Mouse (Mus musculus): ENCODE measurements around the gene Cdk9. TPM values are rescaled to one million over a fixed set of nuclear protein-coding genes. Genes with fewer than 3 reads are reported as not detected.

The Cdk9 gene
- polyA plus RNA-seq, 1 experiment from 2014 or later, result 86.0 TPM

DNA sequence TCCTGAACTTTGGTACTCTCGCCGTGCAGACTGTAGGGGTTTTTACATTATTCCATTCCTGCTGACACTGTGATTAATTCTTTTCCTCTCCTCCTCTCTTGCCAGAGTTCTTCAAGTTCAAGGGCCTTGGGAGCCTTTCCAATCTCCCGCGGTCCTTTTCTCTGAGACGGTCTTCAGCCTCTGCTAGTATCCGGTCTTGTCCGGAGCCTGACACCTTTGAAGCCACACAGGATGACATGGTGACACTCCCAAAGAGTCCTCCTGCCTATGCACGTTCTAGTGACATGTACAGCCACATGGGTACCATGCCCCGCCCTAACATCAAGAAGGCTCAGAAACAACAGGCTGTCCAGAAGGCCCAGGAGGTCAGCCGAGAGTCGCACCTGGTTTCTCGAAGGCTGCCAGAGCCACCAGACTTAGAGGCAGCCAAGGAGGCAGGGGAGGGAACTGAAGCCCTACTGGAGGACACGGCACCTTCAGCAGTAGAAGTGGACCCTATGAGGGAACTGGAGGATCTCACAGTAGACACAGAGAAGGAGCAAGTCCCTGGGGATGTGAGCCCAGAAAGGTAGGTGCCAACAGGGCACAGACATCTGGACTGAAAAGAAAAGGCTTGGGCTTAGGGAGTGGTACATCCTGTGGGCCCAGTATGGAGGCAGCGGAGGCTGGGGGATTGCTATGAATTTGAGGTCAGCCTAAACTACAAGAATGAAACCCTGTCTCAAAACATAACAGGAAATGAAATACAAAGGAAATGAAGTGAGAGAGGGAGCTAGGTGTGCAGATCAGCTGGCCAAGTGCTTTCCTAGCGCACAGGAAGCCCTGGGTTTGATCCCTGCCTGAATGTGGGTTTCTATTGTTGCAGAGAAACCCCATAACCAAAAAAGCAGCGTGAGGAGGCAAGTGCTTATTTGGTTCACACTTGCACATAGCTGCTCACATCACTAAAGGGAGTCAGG lies 12.2 kb upstream of the Cdk9 start:
- Histone ChIP-seq H3K27ac (ENCODE audit: low read length) (no peak overlapping the region; the same call in 1 of the 2 replicates), H3K4me3 (ENCODE audit: low read length) (no peak overlapping the region), H3K9ac (ENCODE audit: low read depth, low read length) (peak overlapping the region; percentile 8; the same call in 1 of the 2 replicates), H3K4me2 (ENCODE audit: low read depth, low read length) (no peak overlapping the region), H3K9me3 (ENCODE audit: control insufficient read depth, low read length) (no peaks in the 10 kb centered on the region), H3K36me3 (ENCODE audit: control insufficient read depth, insufficient read depth, low read length) (no peaks in the 10 kb centered on the region), H3K4me1 (ENCODE audit: control insufficient read depth, insufficient read depth, low read length) (peaks cover 30% of the 10 kb centered on the region), H3K27me3 (replicated peaks; ENCODE audit: control insufficient read depth, insufficient read depth, low read length) (no peaks in the 10 kb centered on the region)
- no peak for ATAC-seq
- WGBS, result 69% methylated on average over 16 of the region's 16 CpGs

DNA sequence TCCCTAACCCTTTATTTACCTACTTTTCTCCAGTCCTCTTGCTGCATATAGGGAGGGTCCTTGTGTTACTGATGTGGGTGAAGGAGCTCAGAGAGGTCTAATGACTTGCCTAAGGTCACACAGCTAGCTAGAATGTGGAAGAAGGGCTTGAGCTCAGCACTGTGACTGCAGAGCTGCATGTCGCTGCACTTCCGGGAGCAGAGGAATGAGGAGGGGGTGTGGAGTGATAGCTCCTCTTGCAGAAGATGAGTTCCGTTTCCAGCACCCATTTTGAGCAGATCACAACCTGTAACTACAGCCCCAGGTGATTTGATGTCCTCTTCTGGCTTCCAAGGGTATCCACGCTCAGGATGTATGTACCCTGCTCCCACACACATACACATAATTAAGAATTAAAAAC lies 11.3 kb upstream of the Cdk9 start:
- H3K4me2 ChIP-seq (ENCODE audit: low read depth, low read length), result no peak overlapping the region
- ATAC-seq, result no peak
- H3K36me3 ChIP-seq (ENCODE audit: control insufficient read depth, insufficient read depth, low read length), result no peaks in the 10 kb centered on the region
- no peak overlapping the region for H3K4me3 ChIP-seq (ENCODE audit: low read length)
- H3K27me3 ChIP-seq (replicated peaks; ENCODE audit: control insufficient read depth, insufficient read depth, low read length), result no peaks in the 10 kb centered on the region
- H3K27ac ChIP-seq (ENCODE audit: low read length), result no peak overlapping the region
- H3K4me1 ChIP-seq (ENCODE audit: control insufficient read depth, insufficient read depth, low read length), result peaks cover 25% of the 10 kb centered on the region
- H3K9ac ChIP-seq (ENCODE audit: low read depth, low read length), result no peak overlapping the region
- WGBS, result 84% methylated on average over 4 of the region's 4 CpGs
- H3K9me3 ChIP-seq (ENCODE audit: control insufficient read depth, low read length), result no peaks in the 10 kb centered on the region

DNA sequence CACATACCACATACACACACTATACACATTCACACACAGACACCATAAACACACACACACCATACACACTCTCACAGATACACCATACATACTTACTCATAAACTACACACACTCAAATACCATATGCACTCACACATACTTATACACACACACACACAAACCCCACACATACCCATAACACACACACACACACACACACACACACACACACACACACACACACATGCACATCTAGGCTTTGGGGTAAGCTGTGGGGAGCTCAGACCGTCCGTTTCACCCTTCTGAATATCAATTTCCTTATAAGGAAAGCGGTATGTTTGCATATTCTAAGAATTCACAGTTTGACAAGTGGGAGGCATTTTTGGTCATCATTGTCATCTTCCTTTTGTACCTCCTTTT lies 9.7 kb upstream of the Cdk9 start:
- Histone ChIP-seq H3K4me2 (ENCODE audit: low read depth, low read length) (peak overlapping the region; percentile 36; the same call in 1 of the 2 replicates), H3K4me3 (ENCODE audit: low read length) (no peak overlapping the region), H3K36me3 (ENCODE audit: control insufficient read depth, insufficient read depth, low read length) (no peaks in the 10 kb centered on the region), H3K9me3 (ENCODE audit: control insufficient read depth, low read length) (no peaks in the 10 kb centered on the region), H3K27ac (ENCODE audit: low read length) (no peak overlapping the region), H3K27me3 (replicated peaks; ENCODE audit: control insufficient read depth, insufficient read depth, low read length) (no peaks in the 10 kb centered on the region), H3K9ac (ENCODE audit: low read depth, low read length) (no peak overlapping the region), H3K4me1 (ENCODE audit: control insufficient read depth, insufficient read depth, low read length) (peaks cover 18% of the 10 kb centered on the region)
- ATAC-seq, result no peak
- WGBS, result 65% methylated on average over 3 of the region's 3 CpGs

DNA sequence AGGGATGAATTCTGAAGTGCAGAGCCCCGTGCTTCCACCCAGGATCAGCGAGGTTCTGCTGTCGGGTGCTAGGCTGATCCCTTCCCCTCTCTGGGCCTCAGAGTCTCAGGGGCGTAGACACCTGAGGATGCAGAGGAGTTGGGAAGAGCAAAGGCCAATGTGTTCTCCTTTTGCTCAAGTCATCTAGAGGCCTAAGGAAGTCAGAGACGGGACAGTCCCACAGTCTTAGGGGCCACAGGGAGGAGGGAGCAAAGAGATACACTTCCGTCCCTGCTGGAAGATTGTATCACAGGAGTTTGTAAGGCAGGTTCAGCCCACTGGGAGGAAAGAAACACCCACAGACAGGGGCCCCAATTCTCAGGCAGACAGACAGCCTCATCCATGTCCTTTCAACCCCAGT lies 9.2 kb upstream of the Cdk9 start:
- Histone ChIP-seq H3K4me2 (ENCODE audit: low read depth, low read length) (peak overlapping the region; percentile 36), H3K4me3 (ENCODE audit: low read length) (peak overlapping the region; percentile 15; the same call in 1 of the 2 replicates), H3K27me3 (replicated peaks; ENCODE audit: control insufficient read depth, insufficient read depth, low read length) (no peaks in the 10 kb centered on the region), H3K4me1 (ENCODE audit: control insufficient read depth, insufficient read depth, low read length) (peaks cover 18% of the 10 kb centered on the region), H3K9me3 (ENCODE audit: control insufficient read depth, low read length) (no peaks in the 10 kb centered on the region), H3K27ac (ENCODE audit: low read length) (no peak overlapping the region), H3K36me3 (ENCODE audit: control insufficient read depth, insufficient read depth, low read length) (no peaks in the 10 kb centered on the region), H3K9ac (ENCODE audit: low read depth, low read length) (peak overlapping the region; percentile 56; the same call in 1 of the 2 replicates)
- WGBS, result 45% methylated on average over 6 of the region's 6 CpGs
- ATAC-seq, result peak; percentile 34; the same call in 1 of the 2 replicates

DNA sequence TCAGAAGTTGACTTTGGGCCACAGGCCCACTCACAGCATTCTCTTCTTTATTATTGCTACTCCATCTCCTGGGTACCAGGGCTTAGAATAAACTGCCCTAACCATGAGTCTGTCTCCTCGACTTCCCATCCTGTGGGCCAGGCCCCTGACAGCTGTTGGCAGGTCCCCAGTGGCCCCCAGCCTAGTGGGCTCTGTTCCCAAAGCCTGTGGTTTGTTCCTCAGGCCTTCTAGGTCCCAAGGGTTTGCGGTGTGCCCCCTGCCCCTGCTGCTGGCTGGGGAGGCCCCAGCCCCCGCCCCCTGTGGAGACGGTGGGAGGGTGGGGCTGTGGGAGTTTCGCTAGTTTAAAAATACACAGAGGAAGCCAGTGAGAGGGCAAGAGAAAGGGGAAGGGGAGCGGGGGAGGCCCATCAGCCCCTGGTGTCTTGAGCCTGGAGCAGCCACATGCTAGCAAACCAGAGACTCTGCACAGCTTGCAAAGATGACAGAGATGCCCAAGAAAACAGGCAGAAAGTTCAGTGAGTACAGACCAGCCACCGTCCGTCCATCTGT lies 7.9 kb upstream of the Cdk9 start, which contains the start of gene Sh2d3c:
TSS of gene Sh2d3c (plus strand) at position 375 of the 549 bp plus-strand sequence.
- peak within 1 kb of the TSS; percentile 15 for H3K4me3 ChIP-seq (ENCODE audit: low read length)
- H3K9ac ChIP-seq (ENCODE audit: low read depth, low read length), result peak within 1 kb of the TSS; percentile 56; the same call in 1 of the 2 replicates
- peaks cover 18% of the 10 kb centered on the region for H3K4me1 ChIP-seq (ENCODE audit: control insufficient read depth, insufficient read depth, low read length)
- WGBS, result 33% methylated on average over 8 of the region's 8 CpGs
- ATAC-seq, result peak; percentile 22; the same call in 1 of the 2 replicates
- H3K36me3 ChIP-seq (ENCODE audit: control insufficient read depth, insufficient read depth, low read length), result no peaks in the 10 kb centered on the region
- H3K27me3 ChIP-seq (replicated peaks; ENCODE audit: control insufficient read depth, insufficient read depth, low read length), result no peaks in the 10 kb centered on the region
- peak within 1 kb of the TSS; percentile 36 for H3K4me2 ChIP-seq (ENCODE audit: low read depth, low read length)
- peak within 1 kb of the TSS; percentile 24; the same call in 1 of the 2 replicates for H3K27ac ChIP-seq (ENCODE audit: low read length)
- H3K9me3 ChIP-seq (ENCODE audit: control insufficient read depth, low read length), result no peaks in the 10 kb centered on the region

DNA sequence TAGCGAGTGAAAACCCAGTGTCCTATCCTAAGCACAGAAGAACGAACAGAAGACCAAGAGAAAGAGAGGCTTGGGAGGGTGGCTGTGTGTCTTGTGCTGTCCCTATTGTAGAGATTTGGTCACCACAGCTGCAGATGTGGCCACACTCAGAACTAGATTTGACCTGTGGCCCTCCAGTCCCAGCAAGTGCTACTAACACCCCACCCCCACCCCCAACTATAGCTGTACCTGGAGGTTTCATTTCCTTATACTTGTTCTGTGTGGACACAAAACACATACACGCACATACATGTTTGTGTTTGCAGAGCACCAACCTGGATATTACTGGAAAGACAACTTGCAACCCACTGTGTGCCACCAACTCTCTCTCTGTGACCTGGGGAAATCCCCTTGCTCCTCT lies 7.2 kb upstream of the Cdk9 start:
- H3K9me3 ChIP-seq (ENCODE audit: control insufficient read depth, low read length), result no peaks in the 10 kb centered on the region
- no peaks in the 10 kb centered on the region for H3K27me3 ChIP-seq (replicated peaks; ENCODE audit: control insufficient read depth, insufficient read depth, low read length)
- ATAC-seq, result no peak
- H3K27ac ChIP-seq (ENCODE audit: low read length), result no peak overlapping the region
- H3K4me3 ChIP-seq (ENCODE audit: low read length), result no peak overlapping the region
- H3K36me3 ChIP-seq (ENCODE audit: control insufficient read depth, insufficient read depth, low read length), result no peaks in the 10 kb centered on the region
- no peak overlapping the region for H3K4me2 ChIP-seq (ENCODE audit: low read depth, low read length)
- H3K9ac ChIP-seq (ENCODE audit: low read depth, low read length), result no peak overlapping the region
- H3K4me1 ChIP-seq (ENCODE audit: control insufficient read depth, insufficient read depth, low read length), result peaks cover 17% of the 10 kb centered on the region
- WGBS, result 94% methylated on average over 3 of the region's 3 CpGs

DNA sequence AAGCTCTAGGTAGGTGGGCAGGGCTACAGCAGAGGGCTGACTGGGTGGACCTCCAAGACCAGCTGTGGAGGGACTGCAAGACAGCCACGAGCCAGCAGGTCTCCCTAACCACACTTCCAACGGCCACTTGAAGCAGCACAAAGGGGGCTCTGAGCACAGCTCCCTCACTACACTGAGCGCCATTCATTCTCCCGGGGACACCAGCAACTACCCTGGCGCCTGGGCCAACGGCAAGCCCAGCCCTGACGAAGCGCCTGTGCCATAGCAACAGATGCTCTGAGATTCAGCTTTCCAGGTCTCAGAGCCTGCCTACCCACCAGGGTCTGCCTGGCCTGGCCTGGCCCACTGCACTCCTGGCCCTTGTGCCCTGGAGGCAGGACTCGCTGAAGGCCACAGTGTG lies 5.9 kb upstream of the Cdk9 start:
- Histone ChIP-seq H3K9me3 (ENCODE audit: control insufficient read depth, low read length) (no peaks in the 10 kb centered on the region), H3K4me2 (ENCODE audit: low read depth, low read length) (no peak overlapping the region), H3K4me3 (ENCODE audit: low read length) (no peak overlapping the region), H3K4me1 (ENCODE audit: control insufficient read depth, insufficient read depth, low read length) (peaks cover 28% of the 10 kb centered on the region), H3K36me3 (ENCODE audit: control insufficient read depth, insufficient read depth, low read length) (no peaks in the 10 kb centered on the region), H3K27me3 (replicated peaks; ENCODE audit: control insufficient read depth, insufficient read depth, low read length) (no peaks in the 10 kb centered on the region), H3K9ac (ENCODE audit: low read depth, low read length) (no peak overlapping the region), H3K27ac (ENCODE audit: low read length) (no peak overlapping the region; the same call in 1 of the 2 replicates)
- ATAC-seq, result no peak
- WGBS, result 62% methylated on average over 9 of the region's 9 CpGs

DNA sequence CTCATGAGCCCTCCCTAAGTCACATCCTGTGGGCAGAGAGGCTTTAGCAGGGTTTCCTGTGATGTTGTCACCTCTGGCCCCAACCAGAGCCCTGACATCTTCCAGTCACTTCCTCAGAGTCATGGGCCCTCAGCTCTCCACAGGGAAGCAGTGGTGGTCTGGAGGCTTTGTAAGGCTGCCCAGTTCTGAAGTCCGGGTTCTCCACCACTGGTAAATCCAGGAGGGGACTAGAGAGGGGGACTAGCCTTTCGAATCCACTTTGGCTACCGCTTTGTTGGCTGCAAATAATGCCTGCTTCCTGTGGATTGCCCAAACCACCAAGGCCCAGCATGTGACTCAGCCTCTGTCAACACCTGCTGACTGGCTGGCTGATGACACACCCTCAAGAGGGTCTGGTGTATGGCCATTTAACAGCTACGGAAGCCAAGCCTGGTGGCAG lies 2.1 kb upstream of the Cdk9 start:
- H3K27me3 ChIP-seq (replicated peaks; ENCODE audit: control insufficient read depth, insufficient read depth, low read length), result no peaks in the 10 kb centered on the region
- H3K36me3 ChIP-seq (ENCODE audit: control insufficient read depth, insufficient read depth, low read length), result no peaks in the 10 kb centered on the region
- no peak overlapping the region for H3K4me3 ChIP-seq (ENCODE audit: low read length)
- 37% methylated on average over 4 of the region's 4 CpGs for WGBS
- peak overlapping the region; percentile 29; the same call in 1 of the 2 replicates for H3K9ac ChIP-seq (ENCODE audit: low read depth, low read length)
- peak overlapping the region; percentile 81 for H3K27ac ChIP-seq (ENCODE audit: low read length)
- H3K9me3 ChIP-seq (ENCODE audit: control insufficient read depth, low read length), result no peaks in the 10 kb centered on the region
- H3K4me2 ChIP-seq (ENCODE audit: low read depth, low read length), result no peak overlapping the region
- peaks cover 25% of the 10 kb centered on the region for H3K4me1 ChIP-seq (ENCODE audit: control insufficient read depth, insufficient read depth, low read length)
- 0 out of 2 replicates have a peak, but pooled peaks have one; percentile 13 for ATAC-seq

Data from intestine, embryonic 16.5 days (tissue).